Mouse (Mus musculus) stomach, postnatal 0 days (tissue): ENCODE data around the gene Usp22.

Experiments used
- CTCF ChIP-seq: IDR thresholded peaks from 2 replicates; pipeline ENCODE4 v1.5.1; 2016; ENCODE audit warnings: antibody characterized with exemption, low read depth, mild to moderate bottlenecking, moderate library complexity
- EP300 ChIP-seq: optimal IDR thresholded peaks from 2 replicates; pipeline ENCODE3; 2016; ENCODE audit warnings: antibody characterized with exemption

DNA sequence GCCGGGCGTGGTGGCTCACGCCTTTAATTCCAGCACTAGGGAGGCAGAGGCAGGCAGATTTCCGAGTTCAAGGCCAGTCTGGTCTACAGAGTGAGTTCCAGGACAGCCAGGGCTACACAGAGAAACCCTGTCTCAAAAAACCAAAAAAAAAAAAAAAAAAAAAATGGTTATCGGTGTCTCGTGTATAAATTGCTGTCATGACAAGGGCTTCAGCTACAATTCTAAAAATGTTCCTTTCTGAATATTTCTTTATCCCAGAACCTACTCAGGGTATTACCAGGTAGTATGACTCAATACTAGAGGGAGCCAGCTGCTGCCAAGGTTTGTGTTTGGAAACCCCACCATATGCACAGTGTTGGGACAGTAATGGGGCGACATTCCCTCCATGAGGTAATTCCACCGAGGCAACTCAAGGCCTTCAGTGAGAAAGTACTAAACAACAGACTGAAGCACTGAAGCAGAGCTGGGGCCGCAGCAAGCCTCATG lies 52.5 kb downstream of the Usp22 start:
- TF ChIP-seq CTCF = no peak
- TF ChIP-seq EP300 = no peak
